Mouse (Mus musculus): ENCODE measurements around the gene Gm1043.

The Gm1043 gene

GRCm38 (mm10) chr5:37073660-37074059, 11.5 kb upstream of the Gm1043 start:
- DNase-seq (ENCODE audit: low spot score), result no peak

DNA sequence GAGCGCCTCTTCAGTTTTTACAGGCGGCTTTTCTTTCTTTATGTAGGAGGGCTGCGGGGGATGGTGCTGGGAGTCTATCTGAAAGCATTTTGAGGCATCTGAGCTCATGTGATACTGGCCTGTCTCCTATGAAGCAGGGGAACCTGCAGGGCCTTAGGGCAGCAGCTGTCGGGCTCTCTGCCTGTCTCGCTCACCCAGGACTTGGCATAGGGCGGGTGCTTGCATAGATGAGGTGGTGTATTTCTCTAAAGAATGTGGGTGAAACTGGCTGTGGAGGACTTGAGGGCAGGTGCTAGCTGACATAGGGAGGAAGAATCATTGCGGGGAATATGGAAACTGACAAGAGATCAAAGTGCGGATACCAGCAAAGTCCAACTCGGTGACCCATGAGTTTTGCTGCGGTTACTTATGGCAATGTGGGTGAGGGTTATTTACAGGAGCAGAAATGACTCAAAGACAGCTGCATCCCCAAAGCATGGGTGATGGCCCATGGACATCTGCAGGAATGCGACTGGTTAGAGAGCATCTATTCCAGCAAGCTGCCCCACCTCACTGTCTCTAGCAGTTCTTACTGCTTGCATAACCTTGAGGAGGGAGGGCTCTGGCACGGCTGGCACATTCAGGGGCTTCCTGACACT, 8.4 kb upstream of the Gm1043 start:
- DNase-seq (ENCODE audit: low spot score), result peak; percentile 29

DNA sequence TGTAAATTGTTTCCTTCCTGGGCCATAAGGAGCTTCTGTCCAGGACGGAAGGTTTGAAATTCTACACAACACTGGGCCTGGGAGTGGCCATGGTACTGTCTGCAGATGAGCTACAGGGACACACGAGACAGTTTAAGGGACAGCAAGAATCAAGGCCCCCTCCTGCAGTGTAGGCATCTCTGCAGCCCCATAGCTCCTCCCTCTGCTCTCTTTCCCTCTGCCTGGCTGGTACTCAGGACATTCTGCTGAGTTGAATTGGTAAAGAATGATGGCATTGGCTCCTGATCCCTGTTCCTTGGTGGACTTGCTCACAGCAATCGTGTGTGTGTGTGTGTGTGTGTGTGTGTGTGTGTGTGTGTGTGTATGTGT, 7.9 kb upstream of the Gm1043 start:
- DNase-seq (ENCODE audit: low spot score), result no peak

DNA sequence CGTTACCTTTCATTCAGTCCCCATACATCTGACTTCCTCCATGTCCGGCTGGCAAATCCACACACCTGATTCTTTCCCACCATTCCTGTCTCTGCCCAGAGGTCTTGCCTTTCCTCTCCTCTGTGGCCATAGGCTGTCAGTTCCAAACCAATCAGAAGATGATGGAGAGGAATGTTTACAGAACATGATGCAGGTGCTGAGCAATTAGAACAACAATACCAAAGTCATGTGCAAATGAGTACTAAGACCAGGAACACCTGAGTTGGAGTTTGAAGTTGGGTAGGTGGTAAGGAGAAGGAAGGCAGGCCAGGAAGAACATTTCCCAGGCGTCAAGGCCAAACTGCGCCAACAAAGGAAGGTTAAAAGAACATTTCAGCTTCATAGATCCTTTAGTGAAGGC, 5.7 kb upstream of the Gm1043 start:
- no peak for DNase-seq (ENCODE audit: low spot score)

GRCm38 (mm10) chr5:37080601-37081000, 4.6 kb upstream of the Gm1043 start:
- DNase-seq (ENCODE audit: low spot score), result no peak

- peak; percentile 60 for DNase-seq (ENCODE audit: low spot score)
Observed at GRCm38 (mm10) chr5:37082420-37082819, 2.8 kb upstream of the Gm1043 start.

DNA sequence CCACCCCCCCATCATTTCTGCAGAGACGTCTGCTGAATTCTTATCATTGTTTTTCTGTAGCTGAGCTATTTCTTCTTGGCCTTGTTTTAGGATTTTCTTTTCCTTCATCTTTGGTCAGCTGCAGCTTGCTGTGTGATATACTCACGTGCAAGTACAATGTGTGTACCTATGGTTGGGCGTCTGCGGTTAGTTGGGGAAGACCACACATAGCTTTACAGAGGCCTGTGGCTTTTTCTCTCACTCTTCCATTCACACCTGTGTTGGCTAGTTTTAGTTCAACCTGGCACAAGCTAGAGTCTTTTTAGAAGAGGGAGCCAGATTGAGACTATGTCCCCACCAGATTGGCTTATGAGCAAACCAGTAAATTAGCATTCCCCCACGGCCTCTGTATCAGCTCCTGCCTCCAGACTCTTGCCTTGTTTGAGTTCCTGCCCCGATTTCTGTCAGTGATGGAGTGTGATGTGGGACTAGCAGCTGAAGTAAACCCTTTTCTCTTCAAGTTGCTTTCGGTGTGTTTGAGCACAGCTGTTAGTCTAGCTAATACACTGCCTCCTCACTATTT, 1.9 kb upstream of the Gm1043 start:
- DNase-seq (ENCODE audit: low spot score), result no peak

DNA sequence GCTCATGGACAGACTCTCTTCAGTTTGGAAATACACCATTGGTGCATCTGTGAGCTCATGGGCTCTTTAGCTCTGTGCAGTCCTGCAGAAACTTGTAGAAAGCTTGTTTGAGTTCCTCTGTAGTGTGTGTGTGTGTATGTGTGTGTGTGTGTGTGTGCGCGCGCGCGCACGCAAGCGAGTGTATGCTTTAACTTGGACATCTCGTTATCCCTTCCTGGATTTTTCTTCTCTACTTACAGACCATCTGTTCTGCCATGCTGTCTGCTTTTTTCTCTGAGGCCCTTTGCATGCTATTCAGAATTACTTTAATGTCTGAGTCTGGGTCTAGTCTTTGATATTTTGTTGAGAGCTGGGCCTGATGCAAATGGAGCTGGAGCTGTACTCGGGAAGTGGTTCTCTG, 1.3 kb upstream of the Gm1043 start:
- DNase-seq (ENCODE audit: low spot score), result no peak

DNA sequence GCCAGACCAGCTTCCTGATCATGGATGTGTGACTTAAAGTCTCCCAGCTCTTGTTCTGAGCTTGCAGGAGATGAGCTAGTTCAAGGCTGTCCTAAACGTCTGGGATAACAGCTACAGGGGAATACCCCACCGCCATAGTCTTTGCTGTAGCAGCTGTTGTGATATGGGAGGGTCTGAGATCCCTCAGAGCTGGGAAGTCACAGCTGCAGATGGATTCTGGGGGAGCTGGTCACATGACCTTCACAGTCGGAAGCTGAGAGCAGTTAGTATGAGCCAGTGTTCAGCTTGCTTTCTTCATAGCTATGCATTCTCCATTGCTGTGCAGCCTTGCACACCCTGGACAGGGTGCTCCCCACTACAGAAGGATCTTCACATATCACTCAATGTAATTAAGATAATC, 748 bp downstream of the Gm1043 start:
- no peak for DNase-seq (ENCODE audit: low spot score)

GRCm38 (mm10) chr5:37087786-37088185, 2.6 kb downstream of the Gm1043 start:
- no peak for DNase-seq (ENCODE audit: low spot score)

GRCm38 (mm10) chr5:37088342-37089108, 3.4 kb downstream of the Gm1043 start:
- DNase-seq (ENCODE audit: low spot score), result no peak

- DNase-seq (ENCODE audit: low spot score), result peak; percentile 26
Observed at GRCm38 (mm10) chr5:37091171-37091628, 6.0 kb downstream of the Gm1043 start.

DNA sequence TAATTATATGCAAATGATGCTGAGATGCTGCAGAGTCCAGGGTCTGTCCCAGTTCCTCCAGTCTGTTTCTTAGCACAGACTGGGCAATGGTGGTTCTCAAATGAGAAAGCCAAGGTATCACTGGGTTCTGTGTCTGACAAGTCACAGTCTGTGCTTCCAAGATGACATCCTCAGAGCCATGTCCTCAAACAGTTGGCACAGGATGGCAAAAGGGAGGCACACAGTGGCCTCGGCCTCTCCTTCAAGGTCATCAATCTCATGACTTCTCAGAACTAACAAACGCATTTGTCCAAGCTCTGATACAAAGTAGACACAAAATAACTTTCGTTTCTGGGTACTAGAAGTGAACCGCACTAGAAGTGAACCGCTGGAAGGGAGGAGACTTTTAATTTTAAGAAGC, 9.8 kb downstream of the Gm1043 start:
- DNase-seq (ENCODE audit: low spot score), result peak; percentile 77

DNA sequence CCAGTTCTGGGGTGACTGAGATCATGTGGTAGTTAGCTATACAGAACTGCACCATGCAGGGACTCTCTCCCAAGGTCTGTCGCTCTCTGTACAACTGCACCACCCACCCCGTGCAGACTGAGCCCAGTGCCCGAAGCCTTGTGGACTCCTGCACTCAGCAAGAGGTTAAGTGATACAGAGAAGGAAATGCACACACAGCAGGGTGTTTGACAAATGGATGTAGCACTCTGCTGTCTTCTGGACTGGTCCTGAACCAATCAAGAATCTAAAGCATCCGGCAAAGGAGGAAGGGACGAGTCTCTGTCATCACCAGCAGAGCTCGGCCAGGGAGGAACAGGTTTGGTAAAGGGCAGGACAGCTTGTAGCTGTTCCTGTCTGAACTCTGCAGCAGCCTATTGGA, 12.4 kb downstream of the Gm1043 start:
- DNase-seq (ENCODE audit: low spot score), result no peak

- DNase-seq (ENCODE audit: low spot score), result no peak
Observed at GRCm38 (mm10) chr5:37100813-37101212, 15.6 kb downstream of the Gm1043 start.

GRCm38 (mm10) chr5:37101631-37102030, 16.5 kb downstream of the Gm1043 start:
- DNase-seq (ENCODE audit: low spot score), result no peak

- DNase-seq (ENCODE audit: low spot score), result no peak
Observed at GRCm38 (mm10) chr5:37102056-37102455, 16.9 kb downstream of the Gm1043 start.

DNA sequence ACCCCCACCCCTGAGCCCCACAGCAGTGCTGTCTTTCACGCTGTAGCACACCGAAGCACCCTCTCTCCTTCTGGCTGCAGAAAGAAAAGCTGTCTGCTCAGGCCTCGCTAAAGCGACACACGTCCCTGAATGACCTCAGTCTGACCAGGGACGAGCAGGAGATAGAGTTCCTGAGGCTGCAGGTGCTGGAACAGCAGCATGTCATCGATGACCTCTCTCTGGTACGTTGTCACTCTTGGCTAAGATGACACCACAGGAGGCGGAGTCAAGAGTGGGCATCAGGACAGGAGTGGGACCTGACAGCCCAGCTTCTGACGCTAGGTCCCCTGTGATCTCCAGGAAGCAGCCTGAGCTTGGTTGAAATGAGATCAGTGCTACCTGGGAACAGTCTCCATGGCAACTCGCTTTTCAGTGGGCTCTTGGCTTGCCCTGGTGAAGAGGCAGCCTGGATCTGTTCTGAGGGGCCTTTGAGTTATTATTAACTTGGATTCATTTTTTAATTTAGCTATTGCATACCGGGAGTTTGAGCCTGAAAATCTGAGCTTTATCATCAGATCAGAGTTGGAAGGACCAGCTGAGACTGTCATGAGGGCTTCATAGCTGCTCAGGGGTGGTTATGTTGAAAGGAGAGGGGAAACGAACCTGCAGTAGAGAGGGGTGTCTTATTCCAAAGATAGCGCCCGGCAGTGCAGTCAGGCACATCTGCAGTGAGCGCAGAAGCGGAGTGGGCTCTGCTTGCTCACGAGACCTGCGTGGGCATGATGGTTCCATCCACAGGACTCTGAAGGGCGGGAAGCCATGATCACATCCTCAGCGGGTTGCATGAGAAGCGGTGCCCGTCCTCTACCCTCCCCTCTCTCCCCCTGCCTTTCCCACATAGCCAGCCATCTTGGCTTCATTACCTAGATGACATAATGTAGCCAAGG, 20.6 kb downstream of the Gm1043 start:
- DNase-seq (ENCODE audit: low spot score), result no peak

DNA sequence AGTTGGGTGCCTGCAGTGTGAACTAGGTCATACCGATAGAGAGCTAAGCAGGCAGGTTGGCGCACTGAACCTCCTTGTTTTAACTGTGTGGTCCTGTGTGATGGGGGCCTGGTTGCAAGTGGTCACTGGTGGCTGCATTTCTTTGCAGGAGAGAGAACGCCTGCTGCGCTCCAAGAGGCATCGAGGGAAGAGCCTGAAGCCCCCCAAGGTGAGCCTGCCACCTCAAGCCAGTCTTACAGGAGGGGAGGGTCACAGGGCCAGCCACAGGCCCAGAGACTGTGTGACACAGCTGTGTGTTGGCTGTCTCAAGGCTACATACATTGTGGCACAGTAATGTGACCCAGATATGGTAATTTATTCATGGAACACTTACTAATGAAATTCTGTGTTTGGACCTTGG, 21.9 kb downstream of the Gm1043 start:
- no peak for DNase-seq (ENCODE audit: low spot score)

DNA sequence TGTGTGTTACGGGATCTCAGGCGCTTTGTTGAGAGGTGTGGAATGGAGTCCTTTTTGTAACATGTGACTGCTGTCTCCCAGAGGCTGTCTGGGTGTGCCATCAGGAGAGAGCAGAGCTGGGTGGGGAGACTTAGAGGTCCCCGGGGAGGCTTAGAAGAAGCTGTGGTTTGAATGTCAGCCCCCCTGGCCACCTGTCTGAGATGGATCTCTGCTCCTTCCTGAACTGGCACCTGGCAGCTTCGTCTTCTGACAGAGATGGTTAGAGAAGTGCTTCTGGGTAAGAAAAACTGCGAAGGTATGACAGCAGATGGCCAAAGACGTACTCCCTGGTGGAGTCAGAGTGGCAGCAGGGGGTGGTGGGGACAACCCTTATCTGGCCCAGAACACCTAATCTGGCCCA, 22.4 kb downstream of the Gm1043 start:
- DNase-seq (ENCODE audit: low spot score), result no peak

- DNase-seq (ENCODE audit: low spot score), result peak; percentile 23
Observed at GRCm38 (mm10) chr5:37109280-37109849, 24.2 kb downstream of the Gm1043 start.

DNA sequence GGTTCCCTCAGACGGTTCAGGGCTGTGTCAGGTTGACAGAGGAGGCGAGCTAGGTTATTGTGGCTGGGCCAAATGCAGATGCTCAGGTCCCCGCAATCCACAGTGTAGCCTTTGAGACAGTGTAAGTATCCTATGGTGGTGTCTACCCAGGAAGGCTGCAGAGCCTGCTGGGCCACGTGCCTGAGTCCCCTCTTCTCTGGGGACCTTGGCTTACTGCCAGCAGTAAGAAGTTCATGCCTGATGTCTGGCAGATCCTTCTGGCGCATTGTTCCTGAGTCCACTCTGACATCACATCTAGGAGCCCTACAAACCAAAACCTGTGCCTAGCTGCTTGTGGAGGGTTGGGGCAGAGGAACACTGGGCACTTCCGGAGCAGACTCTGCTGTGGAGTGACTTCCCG, 27.2 kb downstream of the Gm1043 start:
- DNase-seq (ENCODE audit: low spot score), result no peak
